Mouse (Mus musculus) C2C12 (cell line): ENCODE results near the gene Nfix.

Experiments used
- CEBPB ChIP-seq: IDR thresholded peaks from one replicate; pipeline ENCODE4 v1.6.1; 2011; ENCODE audit warnings: low read depth, mild to moderate bottlenecking, control low read depth, moderate library complexity
- CTCF ChIP-seq: IDR thresholded peaks from one replicate; pipeline ENCODE4 v1.5.1; 2011; ENCODE audit not compliant: control insufficient read depth, insufficient read depth, insufficient read length
- MAX ChIP-seq: IDR thresholded peaks from one replicate; pipeline ENCODE4 v1.6.1; 2011; ENCODE audit warnings: mild to moderate bottlenecking, control low read depth
- MYOD1 ChIP-seq: IDR thresholded peaks from one replicate; pipeline ENCODE4 v1.6.1; 2011; ENCODE audit warnings: low read depth; ENCODE audit not compliant: control insufficient read depth, insufficient read length
- MYOG ChIP-seq: IDR thresholded peaks from one replicate; pipeline ENCODE4 v1.6.1; 2011; ENCODE audit not compliant: control insufficient read depth, insufficient read length; ENCODE audit errors: extremely low read depth
- USF1 ChIP-seq: IDR thresholded peaks from one replicate; pipeline ENCODE4 v1.6.1; 2011; ENCODE audit warnings: low read depth, mild to moderate bottlenecking, control low read depth, moderate library complexity

DNA sequence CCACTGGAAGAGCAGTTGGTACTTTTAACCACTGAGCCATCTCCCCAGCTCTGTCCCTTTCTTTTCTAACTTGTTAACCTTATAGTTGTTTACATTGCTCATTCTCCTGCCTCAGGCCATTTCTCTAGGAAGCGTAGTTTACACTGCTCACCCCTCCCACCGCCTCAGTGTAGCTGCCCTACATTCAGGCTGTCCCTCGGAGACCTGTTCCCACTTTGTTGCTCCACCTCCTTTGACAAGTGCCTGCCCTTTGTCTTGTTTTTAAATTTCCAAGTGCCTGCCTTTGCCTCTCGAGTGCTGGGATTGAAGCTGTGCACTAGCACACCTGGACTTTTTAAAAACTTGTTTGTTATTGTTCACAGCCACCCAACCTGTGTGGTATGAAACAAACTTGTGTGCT is 106.8 kb downstream of the Nfix start:
- TF ChIP-seq CTCF, result no peak
- no peak for TF ChIP-seq MAX
- no peak for TF ChIP-seq USF1
- TF ChIP-seq CEBPB, result no peak
- no peak for TF ChIP-seq MYOD1
- TF ChIP-seq MYOG, result no peak
